Mouse (Mus musculus) hindbrain, postnatal 0 days (tissue): ENCODE data around the gene Mgat4a. TPM values are rescaled to one million over a fixed set of nuclear protein-coding genes. Genes with fewer than 3 reads are reported as not detected.

Source experiments
- ATAC-seq: fragments of 200-750 bp; cut with Nextera tagmentation; 2 replicates; pipeline ENCODE4 v1.8.0; 2017; ENCODE audit warnings: mild to moderate bottlenecking, moderate TSS enrichment, moderate library complexity
- DNase-seq: peaks from one replicate; pipeline ENCODE4 v3.0.0-alpha.2; 2015; ENCODE audit warnings: low spot score
- H3K27ac ChIP-seq: fragments of 300-500 bp; sonication (generic); 2 replicates; pipeline ENCODE4 v1.5.1; 2014; ENCODE audit warnings: mild to moderate bottlenecking
- H3K27me3 ChIP-seq: fragments of 300-500 bp; sonication (generic); 2 replicates; pipeline ENCODE4 v1.6.1; 2014; ENCODE audit warnings: low read length, mixed read lengths; ENCODE audit not compliant: insufficient read depth
- H3K36me3 ChIP-seq: fragments of 300-500 bp; sonication (generic); 2 replicates; pipeline ENCODE4 v1.6.1; 2014; ENCODE audit warnings: low read length, mixed read lengths; ENCODE audit not compliant: insufficient read depth
- H3K4me1 ChIP-seq: fragments of 300-500 bp; sonication (generic); 2 replicates; pipeline ENCODE4 v1.6.1; 2014; ENCODE audit warnings: antibody characterized with exemption, low read length, mixed read lengths; ENCODE audit not compliant: insufficient read depth
- H3K4me2 ChIP-seq: fragments of 300-500 bp; sonication (generic); 2 replicates; pipeline ENCODE4 v1.6.1; 2014; ENCODE audit warnings: low read depth, mild to moderate bottlenecking, low read length, moderate library complexity, mixed read lengths
- H3K4me3 ChIP-seq: fragments of 300-500 bp; sonication (generic); 2 replicates; pipeline ENCODE4 v1.5.1; 2014; ENCODE audit warnings: low read length
- H3K9ac ChIP-seq: fragments of 300-500 bp; sonication (generic); replicated peaks from 2 replicates; pipeline ENCODE4 v1.6.1; 2014; ENCODE audit warnings: mild to moderate bottlenecking, low read length, moderate library complexity, mixed read lengths
- H3K9me3 ChIP-seq: fragments of 300-500 bp; sonication (generic); 2 replicates; pipeline ENCODE4 v1.6.1; 2016; ENCODE audit warnings: low read length, mixed read lengths
- CTCF ChIP-seq: IDR thresholded peaks from 2 replicates; pipeline ENCODE4 v1.5.1; 2016; ENCODE audit warnings: antibody characterized with exemption, control low read depth, low read depth
- WGBS: fragments of 180-500 bp; shearing (Covaris S2); extraction: QIAGEN DNeasy Blood & Tissue Kit; methylation state at CpG from one replicate; pipeline ENCODE4 v1.1.7; 2014; 5-methylcytosine and 5-hydroxymethylcytosine counted together
- polyA plus RNA-seq: library from polyadenylated mRNA; unstranded; fragments of >200 nt; fragmentation: Nextera tagmentation; extraction: Ambion mirVana; gene quantifications from 2 replicates; pipeline ENCODE4 v1.2.1, GENCODE M21; 2015
- total RNA-seq: library from RNA; depleted of rRNA; stranded (reverse); fragments of >200 nt; gene quantifications from 2 replicates; pipeline ENCODE4 v1.2.3, GENCODE M21; 2014

Gene Mgat4a
- total and polyA plus RNA-seq, 2 experiments from 2014 or later: 10.5 to 20.0 TPM

GRCm38 (mm10) chr1:37549501-37549900 lies 8.7 kb upstream of the Mgat4a start:
- 83% methylated on average over 8 of the region's 8 CpGs for WGBS
- no peak overlapping the region for H3K4me3 ChIP-seq
- no peaks in the 10 kb centered on the region for H3K27me3 ChIP-seq
- ATAC-seq: no peak
- H3K4me2 ChIP-seq: no peak overlapping the region
- no peak for TF ChIP-seq CTCF
- no peak overlapping the region for H3K9ac ChIP-seq
- no peaks in the 10 kb centered on the region for H3K4me1 ChIP-seq
- H3K27ac ChIP-seq: no peak overlapping the region
- no peaks in the 10 kb centered on the region for H3K36me3 ChIP-seq
- H3K9me3 ChIP-seq: no peaks in the 10 kb centered on the region
- no peak for DNase-seq

DNA sequence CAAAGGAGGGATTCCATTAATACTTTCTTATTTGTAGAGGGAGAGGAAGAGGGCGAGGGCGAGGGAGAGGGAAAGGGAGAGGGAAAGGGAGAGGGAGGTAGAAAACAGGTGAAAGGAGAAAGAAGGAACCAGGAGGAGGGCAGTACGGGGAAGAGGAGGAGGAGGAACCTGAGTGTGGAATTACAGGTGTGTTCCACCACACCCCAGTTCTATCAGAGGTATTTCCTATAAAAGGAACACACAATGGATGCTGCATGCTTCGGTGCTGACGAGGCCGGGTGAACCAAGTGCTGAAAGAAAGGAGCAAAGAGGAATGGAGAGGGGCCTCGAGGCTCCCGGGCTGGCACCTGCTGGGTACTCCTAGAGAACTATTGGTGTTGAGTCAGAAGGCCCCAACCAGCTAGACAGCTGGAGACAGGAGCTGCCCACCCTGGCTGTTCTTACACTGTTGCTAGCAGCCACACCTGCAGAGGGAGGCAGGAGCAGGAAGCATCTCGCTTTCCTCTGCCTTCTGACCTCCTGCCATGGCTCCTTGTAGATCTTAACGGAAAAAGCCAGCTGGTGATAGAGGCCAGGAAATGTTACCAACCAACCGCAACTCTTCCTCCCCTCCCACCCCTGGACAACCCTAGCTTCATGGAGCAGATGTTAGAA lies 5.7 kb upstream of the Mgat4a start:
- DNase-seq (no peak), ATAC-seq (no peak)
- Histone ChIP-seq H3K4me3 (no peak overlapping the region), H3K9me3 (no peaks in the 10 kb centered on the region), H3K27me3 (no peaks in the 10 kb centered on the region), H3K36me3 (no peaks in the 10 kb centered on the region), H3K9ac (no peak overlapping the region), H3K27ac (no peak overlapping the region), H3K4me1 (no peaks in the 10 kb centered on the region), H3K4me2 (no peak overlapping the region)
- no peak for TF ChIP-seq CTCF
- WGBS: 81% methylated on average over 11 of the region's 11 CpGs

- Histone ChIP-seq H3K9me3 (no peaks in the 10 kb centered on the region), H3K9ac (no peak overlapping the region), H3K36me3 (no peaks in the 10 kb centered on the region), H3K4me3 (no peak overlapping the region), H3K27ac (no peak overlapping the region), H3K27me3 (no peaks in the 10 kb centered on the region), H3K4me2 (no peak overlapping the region), H3K4me1 (no peaks in the 10 kb centered on the region)
- WGBS: 37% methylated on average over 9 of the region's 9 CpGs
- no peak for TF ChIP-seq CTCF
- DNase-seq (no peak), ATAC-seq (no peak)
Measured at GRCm38 (mm10) chr1:37544251-37544650, 3.4 kb upstream of the Mgat4a start.

DNA sequence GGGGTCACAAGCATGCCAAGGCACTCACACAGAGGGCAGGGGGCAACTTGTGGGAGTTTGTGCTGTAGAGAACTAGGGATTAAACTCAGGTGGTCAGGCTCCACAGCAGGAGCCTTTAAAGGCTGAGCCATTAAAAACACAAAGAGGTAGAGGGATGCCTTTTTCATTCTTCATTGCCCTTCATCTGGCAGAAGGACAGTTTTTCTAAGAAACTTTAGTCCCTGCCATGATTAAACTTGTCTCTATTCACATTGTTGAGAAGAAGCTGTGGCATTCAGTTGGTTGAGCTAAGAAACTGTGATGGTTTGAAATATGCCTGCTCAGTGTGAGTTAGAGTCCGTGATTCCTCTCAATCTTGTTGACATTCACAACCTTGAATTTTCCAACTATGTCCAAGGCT lies 2.2 kb upstream of the Mgat4a start:
- ATAC-seq (no peak), DNase-seq (no peak)
- H3K9me3 ChIP-seq: no peaks in the 10 kb centered on the region
- H3K36me3 ChIP-seq: no peaks in the 10 kb centered on the region
- TF ChIP-seq CTCF: no peak
- H3K4me2 ChIP-seq: no peak overlapping the region
- H3K4me1 ChIP-seq: no peaks in the 10 kb centered on the region
- H3K27ac ChIP-seq: no peak overlapping the region
- H3K27me3 ChIP-seq: no peaks in the 10 kb centered on the region
- H3K9ac ChIP-seq: no peak overlapping the region
- H3K4me3 ChIP-seq: no peak overlapping the region
- 57% methylated on average over 1 of the region's 1 CpGs for WGBS

GRCm38 (mm10) chr1:37539968-37540809 lies 627 bp downstream of the Mgat4a start:
- no peaks in the 10 kb centered on the region for H3K36me3 ChIP-seq
- H3K27me3 ChIP-seq: no peaks in the 10 kb centered on the region
- peak overlapping the region; percentile 77 for H3K9ac ChIP-seq
- H3K4me1 ChIP-seq: no peaks in the 10 kb centered on the region
- WGBS: 5% methylated on average over 43 of the region's 47 CpGs
- peak overlapping the region; percentile 89 for H3K4me2 ChIP-seq
- no peak for TF ChIP-seq CTCF
- ATAC-seq (peak; percentile 71; the same call in 1 of the 2 replicates), DNase-seq (no peak)
- H3K4me3 ChIP-seq: peak overlapping the region; percentile 84
- peak overlapping the region; percentile 85 for H3K27ac ChIP-seq
- no peaks in the 10 kb centered on the region for H3K9me3 ChIP-seq

DNA sequence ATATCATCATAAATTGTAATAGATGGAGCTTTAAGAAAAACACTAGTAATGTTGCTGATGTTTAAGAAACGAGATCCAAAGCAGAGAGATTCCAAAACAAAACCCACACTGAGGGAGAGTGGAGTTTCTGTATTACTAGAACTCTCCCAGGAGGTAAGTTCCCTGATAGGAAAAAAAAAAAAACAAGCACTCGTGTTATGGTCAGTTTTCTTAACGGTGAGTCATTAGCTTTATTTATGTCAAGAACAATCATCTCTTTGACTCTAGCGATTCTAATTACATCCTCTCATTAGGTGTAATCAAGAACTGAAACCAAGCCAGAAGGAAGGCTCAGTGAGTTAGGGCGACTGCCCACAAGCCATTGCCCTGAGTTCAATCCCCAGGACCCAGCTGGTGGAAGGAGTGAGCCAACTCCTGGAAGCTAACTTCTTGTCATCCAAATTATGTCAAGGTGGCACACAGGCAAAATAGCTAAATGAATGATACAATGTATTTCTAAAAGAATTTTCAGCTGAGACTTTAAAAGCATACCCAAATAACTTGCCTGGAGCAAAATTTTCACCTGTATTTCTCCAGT lies 6.2 kb downstream of the Mgat4a start:
- DNase-seq (no peak), ATAC-seq (no peak)
- no peak overlapping the region for H3K27ac ChIP-seq
- H3K9me3 ChIP-seq: no peaks in the 10 kb centered on the region
- peaks cover 9% of the 10 kb centered on the region; the same call in 1 of the 2 replicates for H3K4me1 ChIP-seq
- no peak overlapping the region for H3K4me3 ChIP-seq
- no peaks in the 10 kb centered on the region for H3K27me3 ChIP-seq
- no peak overlapping the region for H3K9ac ChIP-seq
- H3K4me2 ChIP-seq: no peak overlapping the region
- H3K36me3 ChIP-seq: no peaks in the 10 kb centered on the region
- no peak for TF ChIP-seq CTCF
- 39% methylated on average over 5 of the region's 5 CpGs for WGBS
